Mouse (Mus musculus) left cerebral cortex, postnatal 25 days (tissue): Measurements from ENCODE around the gene Prkag3. TPM values are rescaled to one million over a fixed set of nuclear protein-coding genes. Genes with fewer than 3 reads are reported as not detected.

Experiments used
- DNase-seq, 2 experiments: peaks; one replicate each; pipeline ENCODE4 v3.0.0; 2022; ENCODE audit warnings: low spot score in 2 of 2, mixed read lengths in 1 of 2
- intact Hi-C: fragments of 180-260 bp; cut with DNase I; formaldehyde crosslinking; loops from one replicate; pipeline ENCODE4 v1.15.1; 2025
- total RNA-seq, 2 experiments: library from RNA; stranded (reverse); gene quantifications; 2 replicates each; pipeline ENCODE4 v1.2.3; 2021

The Prkag3 gene
- not detected for total RNA-seq

DNA sequence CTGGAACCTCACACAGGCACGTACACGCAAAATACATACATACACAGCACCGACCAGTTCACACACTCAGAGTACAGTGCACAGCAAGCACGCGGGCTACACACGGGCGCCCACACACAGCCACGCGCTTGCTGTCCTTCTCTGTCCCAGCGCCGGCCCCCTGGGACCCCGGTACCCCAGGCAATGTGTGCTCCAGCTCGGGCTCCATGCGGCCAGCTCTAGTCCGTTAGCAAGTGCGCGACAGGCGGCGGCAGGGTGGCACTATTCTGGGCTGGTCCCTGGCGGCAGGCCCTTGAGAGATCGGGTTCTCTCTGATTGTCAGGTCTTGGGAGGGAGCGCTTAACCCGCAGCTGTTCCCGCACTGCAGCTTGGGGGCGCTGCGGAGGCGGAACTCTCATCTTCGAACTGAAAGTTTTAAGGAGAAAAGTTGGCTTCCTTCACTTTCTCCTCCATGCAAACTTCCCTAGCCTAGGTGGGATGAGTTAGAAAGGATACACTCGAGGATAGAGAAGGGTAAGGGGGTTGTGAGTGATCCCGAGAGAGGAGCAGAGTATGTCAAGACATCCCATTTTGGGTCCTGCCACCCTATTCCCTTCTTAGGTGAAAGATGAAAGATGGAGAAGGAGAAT lies at the start of gene Prkag3:
Gene Prkag3 (minus strand): TSS at position 579 of the 629 bp plus-strand sequence.
- DNase-seq: peak; percentile 28 to 44

GRCm38 (mm10) chr1:74797459-74797858 lies 48.4 kb upstream of the Prkag3 start:
- intact Hi-C loops: no loop called here
- peak in 1 of 2 experiments; percentile 40 for DNase-seq

More for the DNA sequence above, at the start of gene Prkag3:
- intact Hi-C loops: no loop called here

- no peak for DNase-seq
- intact Hi-C loops: no loop called here
Observed at GRCm38 (mm10) chr1:74795145-74795529, 46.1 kb upstream of the Prkag3 start.

GRCm38 (mm10) chr1:74794487-74795144 lies 45.6 kb upstream of the Prkag3 start:
- intact Hi-C loops: no loop called here
- DNase-seq: peak in 1 of 2 experiments; percentile 13

DNA sequence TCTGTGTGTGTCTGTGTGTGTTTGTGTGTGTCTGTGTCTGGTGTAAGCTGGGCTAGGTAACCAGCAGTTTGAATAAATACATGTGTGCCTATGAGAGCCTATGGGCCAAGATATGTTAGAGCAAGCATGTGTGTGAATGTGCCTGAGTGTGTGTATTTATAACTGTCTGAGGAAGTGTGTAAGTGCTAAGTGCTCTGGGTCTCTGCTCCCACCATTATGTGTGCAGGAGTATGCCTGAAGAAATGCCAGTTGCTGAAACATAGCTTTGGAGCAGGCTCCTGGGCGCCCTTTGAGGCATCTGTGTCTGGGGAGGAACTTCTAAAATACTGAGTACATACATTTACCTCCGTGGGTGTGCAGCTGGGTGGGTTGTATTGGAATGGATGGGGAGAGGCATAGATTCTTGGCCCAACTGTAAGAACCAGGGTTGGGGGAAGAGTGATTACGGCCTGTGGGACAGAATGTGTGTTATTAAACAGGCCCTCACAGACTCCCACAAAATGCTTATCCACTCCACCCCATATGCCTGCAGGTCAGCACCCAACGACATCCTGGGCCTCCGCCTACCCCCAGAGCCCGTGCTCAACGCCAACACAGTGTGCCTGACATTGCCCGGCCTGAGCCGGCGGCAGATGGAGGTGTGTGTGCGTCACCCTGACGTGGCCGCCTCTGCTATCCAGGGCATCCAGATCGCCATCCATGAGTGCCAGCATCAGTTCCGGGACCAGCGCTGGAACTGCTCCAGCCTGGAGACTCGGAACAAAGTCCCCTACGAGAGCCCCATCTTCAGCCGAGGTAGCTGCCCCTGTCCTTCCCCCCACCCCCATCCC lies 44.0 kb upstream of the Prkag3 start:
- DNase-seq: peak in 1 of 2 experiments; percentile 71
- intact Hi-C loops: no loop called here

DNA sequence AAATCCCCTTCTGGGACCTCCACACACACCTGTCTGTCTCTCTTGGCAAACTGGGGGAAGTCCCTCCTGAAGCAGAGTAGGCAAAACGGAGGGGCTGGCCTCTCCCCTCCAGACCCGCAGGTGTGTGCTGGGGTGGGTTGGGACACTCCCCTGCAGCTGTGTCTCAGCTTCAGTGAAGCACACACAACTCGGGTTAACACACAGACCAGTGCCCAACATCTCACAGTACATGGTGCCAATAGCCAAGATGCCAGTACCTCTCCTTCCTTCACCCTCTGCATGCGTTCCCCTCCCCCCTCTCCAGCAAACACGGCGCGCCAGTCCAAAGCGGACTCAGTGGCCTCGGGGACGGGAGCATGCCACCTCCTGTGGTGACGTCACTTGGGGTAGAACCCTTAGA lies 42.2 kb upstream of the Prkag3 start, which contains the start of gene Wnt10a:
Gene Wnt10a (plus strand): TSS at position 268 of the 400 bp plus-strand sequence.
- no peak for DNase-seq
- intact Hi-C loops: no loop called here

DNA sequence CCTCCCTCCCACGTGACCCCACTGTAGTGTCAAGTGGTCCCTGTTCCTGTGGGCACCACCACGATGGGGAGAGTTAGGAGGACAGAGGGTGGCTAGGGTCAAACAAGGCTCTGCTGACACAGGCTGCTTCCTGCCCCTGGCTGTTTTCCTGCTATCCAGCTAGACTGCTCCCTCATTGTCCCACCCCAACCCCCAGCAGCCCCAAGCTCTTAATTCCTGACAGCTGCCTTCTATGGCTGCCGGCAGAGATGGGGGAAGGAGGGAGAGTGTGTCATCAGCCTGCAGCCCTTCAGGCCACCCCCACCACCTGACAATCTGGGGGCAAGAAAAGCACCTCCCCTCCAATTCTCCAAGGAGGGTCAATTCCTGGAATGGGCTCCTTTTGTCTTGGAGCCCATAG lies 41.1 kb upstream of the Prkag3 start:
- intact Hi-C loops: no loop called here
- DNase-seq: no peak

- intact Hi-C loops: loop anchor here (1.0 kb wide), 1 partner anchor 20 kb away; no protein-coding TSS in a partner anchor
Observed at GRCm38 (mm10) chr1:74788603-74789176, 39.7 kb upstream of the Prkag3 start.

DNA sequence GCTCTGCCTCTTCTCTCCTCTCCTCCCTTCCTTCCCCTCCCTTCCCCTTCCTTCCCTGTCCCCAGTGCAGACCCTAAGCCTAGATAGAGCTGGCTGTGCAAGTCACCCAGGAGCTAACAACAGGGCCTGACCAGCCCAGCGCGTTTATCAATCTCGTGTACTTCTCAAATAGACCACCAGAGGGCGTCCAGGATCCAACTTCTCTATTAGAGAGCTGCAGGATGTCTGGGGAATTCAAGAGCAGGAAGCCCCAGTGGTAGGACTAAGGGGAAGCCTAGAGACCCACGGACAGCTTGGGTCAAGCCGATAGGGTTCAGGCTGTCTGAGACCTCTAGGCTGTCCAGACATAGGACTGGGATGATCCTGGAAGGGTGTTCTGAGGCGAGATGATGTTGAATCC lies 38.8 kb upstream of the Prkag3 start:
- intact Hi-C loops: loop anchor here (1.0 kb wide), 1 partner anchor 20 kb away; no protein-coding TSS in a partner anchor
- DNase-seq: peak; percentile 83 to 93

More at GRCm38 (mm10) chr1:74788603-74789176, 39.7 kb upstream of the Prkag3 start:
- no peak for DNase-seq

GRCm38 (mm10) chr1:74784041-74784759 lies 35.2 kb upstream of the Prkag3 start:
- intact Hi-C loops: no loop called here
- DNase-seq: peak in 1 of 2 experiments; percentile 29

DNA sequence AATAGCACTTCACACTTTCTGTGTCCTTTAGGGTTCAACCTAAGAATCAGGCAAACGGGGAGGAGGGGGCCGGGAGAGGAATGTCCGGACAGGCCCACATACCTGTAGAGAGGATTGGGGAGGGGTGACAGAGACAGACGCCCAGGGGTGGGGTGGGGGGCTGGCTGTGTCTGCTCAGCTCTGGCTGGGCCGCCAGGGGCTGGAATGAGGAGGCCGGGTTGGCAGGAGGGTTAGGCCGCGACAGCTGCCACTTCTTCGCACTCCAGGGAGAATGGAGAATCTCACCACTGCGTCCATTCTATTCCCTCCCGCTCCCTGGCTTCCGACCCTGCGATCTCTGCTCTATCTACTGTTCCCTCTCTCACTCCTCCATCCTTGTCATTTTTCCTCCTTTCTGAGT lies 34.5 kb upstream of the Prkag3 start:
- no peak for DNase-seq
- intact Hi-C loops: no loop called here

- no peak for DNase-seq
- intact Hi-C loops: no loop called here
Observed at GRCm38 (mm10) chr1:74782045-74782444, 33.0 kb upstream of the Prkag3 start.

- intact Hi-C loops: no loop called here
Observed at GRCm38 (mm10) chr1:74778934-74779486, 30.0 kb upstream of the Prkag3 start.

GRCm38 (mm10) chr1:74775816-74776215 lies 26.8 kb upstream of the Prkag3 start:
- no peak for DNase-seq
- intact Hi-C loops: no loop called here

More at GRCm38 (mm10) chr1:74778934-74779486, 30.0 kb upstream of the Prkag3 start:
- no peak for DNase-seq

DNA sequence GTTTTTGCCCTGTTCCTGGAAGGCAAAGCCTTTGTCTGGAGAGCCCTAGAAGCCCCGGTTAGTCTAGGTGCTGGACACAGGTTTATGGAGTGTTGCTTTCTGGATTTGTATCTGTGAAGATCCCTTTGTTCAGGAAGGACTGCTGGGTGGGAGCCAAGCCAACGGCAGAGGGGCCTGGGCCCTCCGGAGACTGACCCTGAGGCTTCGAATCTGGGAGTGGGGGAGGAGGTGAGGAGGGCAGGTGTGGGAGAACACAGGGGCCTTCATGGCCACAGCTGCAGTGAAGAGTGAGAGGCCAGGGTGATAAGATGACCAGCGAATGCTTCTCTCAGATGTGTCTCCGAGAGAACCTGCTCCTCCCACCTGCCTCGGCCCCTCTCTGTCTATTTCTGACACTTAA lies 25.0 kb upstream of the Prkag3 start:
- no peak for DNase-seq
- intact Hi-C loops: no loop called here

GRCm38 (mm10) chr1:74773136-74773535 lies 24.1 kb upstream of the Prkag3 start:
- intact Hi-C loops: no loop called here
- DNase-seq: peak; percentile 26 to 85

DNA sequence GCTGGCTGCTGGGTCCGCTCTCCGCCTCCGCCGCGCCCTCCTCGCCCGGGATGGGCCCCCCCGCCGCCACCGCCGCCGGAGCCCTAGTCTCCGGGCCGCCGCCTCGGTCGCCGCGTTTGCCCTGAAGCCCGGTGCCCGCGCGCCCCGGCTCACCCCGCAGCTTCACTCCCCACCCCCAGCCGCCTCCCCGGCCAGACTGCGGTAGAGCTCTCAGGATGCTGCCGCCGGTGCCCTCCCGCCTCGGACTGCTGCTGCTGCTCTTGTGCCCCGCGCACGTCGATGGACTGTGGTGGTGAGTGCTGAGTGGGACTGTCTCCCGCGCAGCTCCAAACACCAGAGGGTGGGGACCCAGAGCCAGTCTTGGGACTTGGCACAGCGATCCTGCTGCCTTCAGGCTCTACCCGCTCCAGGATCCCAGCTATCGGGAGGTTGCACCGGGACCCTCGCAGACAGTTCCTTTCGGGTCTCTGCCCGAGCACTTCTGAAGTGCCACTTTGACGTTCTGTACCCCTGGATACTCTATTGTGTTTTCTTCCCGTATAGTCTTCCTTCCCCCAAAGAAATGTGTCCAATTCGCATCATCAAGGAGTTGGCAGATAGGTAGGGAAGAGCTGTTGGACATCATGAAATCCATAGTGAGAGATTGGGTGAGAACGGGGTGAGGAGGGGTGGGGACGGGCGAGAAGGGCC lies 23.1 kb upstream of the Prkag3 start:
- intact Hi-C loops: no loop called here
- DNase-seq: no peak

DNA sequence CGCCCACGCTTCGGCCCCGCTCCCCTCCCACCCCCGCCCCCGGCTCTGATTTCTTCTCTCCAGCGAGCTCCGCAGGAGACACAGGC lies 22.7 kb upstream of the Prkag3 start, which contains the start of gene Wnt6:
Gene Wnt6 (plus strand): TSS at position 48 of the 86 bp plus-strand sequence.
- intact Hi-C loops: no loop called here
- DNase-seq: no peak

- intact Hi-C loops: no loop called here
- DNase-seq: no peak
Observed at GRCm38 (mm10) chr1:74771467-74771844, 22.4 kb upstream of the Prkag3 start.
